Mouse (Mus musculus) heart, adult 2 months (tissue): ENCODE data around the gene Slco1c1.

Experiments used
- CTCF ChIP-seq: fragments of 200-600 bp; IDR thresholded peaks from 2 replicates; pipeline ENCODE4 v1.8.1; 2022; ENCODE audit warnings: antibody characterized with exemption, mild to moderate bottlenecking, moderate library complexity
- EP300 ChIP-seq: fragments of 200-500 bp; IDR thresholded peaks from 2 replicates; pipeline ENCODE4 v1.6.1; 2011; ENCODE audit warnings: low read depth, low read length, control low read depth; ENCODE audit not compliant: insufficient read depth

DNA sequence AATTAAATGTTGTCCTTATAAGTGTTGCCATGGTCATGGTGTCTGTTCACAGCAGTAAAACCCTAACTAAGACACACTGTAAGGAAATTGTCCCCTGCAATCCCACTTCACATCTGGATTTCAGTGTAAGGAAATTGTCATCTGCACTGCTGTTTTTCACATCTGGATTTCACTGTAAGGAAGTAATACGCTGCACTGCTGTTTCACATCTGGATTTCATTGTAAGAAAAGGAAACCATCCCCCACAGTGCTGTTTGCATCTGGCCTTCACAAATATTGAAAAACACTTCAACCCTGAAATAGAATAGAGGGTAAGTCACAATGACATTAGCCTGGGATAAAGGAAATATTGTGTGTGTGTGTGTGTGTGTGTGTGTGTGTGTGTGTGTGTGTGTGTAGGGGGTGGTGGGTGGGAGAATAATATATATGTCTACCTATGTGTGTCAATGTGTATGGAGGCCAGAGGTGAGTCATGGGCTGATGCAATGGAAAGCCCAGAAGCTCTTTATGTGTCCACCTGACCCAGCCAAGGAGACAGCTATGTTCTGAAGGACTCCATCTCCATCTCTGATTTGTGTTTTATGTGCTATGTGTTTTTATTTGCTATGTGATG lies 60.7 kb downstream of the Slco1c1 start:
- no peak for TF ChIP-seq CTCF
- no peak for TF ChIP-seq EP300
